Mouse (Mus musculus): ENCODE measurements around the gene Gm20388.

- TF ChIP-seq CTCF (conservative IDR thresholded peaks at IDR 0.05; ENCODE audit: insufficient read depth, insufficient read length, low read depth, low read length) (no peak), POLR2A (IDR thresholded peaks at IDR 0.05; ENCODE audit: low read depth, low read length) (no peak)
These were observed 1210.1 kb downstream of the Gm20388 start for GRCm38 (mm10) chr8:121120456-121121419.

Measured in kidney, adult 2 months (tissue).